Mouse (Mus musculus) ovary, postnatal 10 days (tissue): ENCODE data around the gene Smg6.
A peak's percentile ranks its signal among the peaks of the same experiment; 100 is the strongest.

Experiments used
- DNase-seq: peaks from one replicate; pipeline ENCODE4 v3.0.0; 2022; ENCODE audit warnings: low spot score

Smg6 gene

GRCm38 (mm10) chr11:75192336-75193214 is 267.0 kb downstream of the Smg6 start:
- peak; percentile 41 for DNase-seq

- peak; percentile 24 for DNase-seq
Observed at GRCm38 (mm10) chr11:75193256-75194071, 267.8 kb downstream of the Smg6 start, which contains the start of gene Rtn4rl1. Rtn4rl1 (plus strand) TSS chr11:75193783.

GRCm38 (mm10) chr11:75194121-75194849 is 268.7 kb downstream of the Smg6 start:
- no peak for DNase-seq

GRCm38 (mm10) chr11:75194850-75195461 is 269.3 kb downstream of the Smg6 start:
- no peak for DNase-seq

- no peak for DNase-seq
Observed at GRCm38 (mm10) chr11:75196131-75196530, 270.5 kb downstream of the Smg6 start.

GRCm38 (mm10) chr11:75197956-75198355 is 272.3 kb downstream of the Smg6 start:
- DNase-seq, result no peak

- DNase-seq, result no peak
Observed at GRCm38 (mm10) chr11:75198792-75199191, 273.2 kb downstream of the Smg6 start.

GRCm38 (mm10) chr11:75199951-75200350 is 274.3 kb downstream of the Smg6 start:
- no peak for DNase-seq

- no peak for DNase-seq
Observed at GRCm38 (mm10) chr11:75200935-75201334, 275.3 kb downstream of the Smg6 start.

GRCm38 (mm10) chr11:75201721-75202120 is 276.1 kb downstream of the Smg6 start:
- no peak for DNase-seq

GRCm38 (mm10) chr11:75203926-75204325 is 278.3 kb downstream of the Smg6 start:
- DNase-seq, result no peak

- DNase-seq, result no peak
Observed at GRCm38 (mm10) chr11:75204472-75204871, 278.8 kb downstream of the Smg6 start.

GRCm38 (mm10) chr11:75206347-75206746 is 280.7 kb downstream of the Smg6 start:
- DNase-seq, result no peak

- no peak for DNase-seq
Observed at GRCm38 (mm10) chr11:75209363-75209762, 283.7 kb downstream of the Smg6 start.

GRCm38 (mm10) chr11:75210093-75210492 is 284.5 kb downstream of the Smg6 start:
- no peak for DNase-seq

- DNase-seq, result no peak
Observed at GRCm38 (mm10) chr11:75210755-75211154, 285.1 kb downstream of the Smg6 start.

GRCm38 (mm10) chr11:75212031-75212667 is 286.5 kb downstream of the Smg6 start:
- no peak for DNase-seq

- DNase-seq, result no peak
Observed at GRCm38 (mm10) chr11:75212876-75213275, 287.3 kb downstream of the Smg6 start.

GRCm38 (mm10) chr11:75213372-75214080 is 287.9 kb downstream of the Smg6 start:
- DNase-seq, result peak; percentile 23
